Mouse (Mus musculus): ENCODE measurements around the gene Hdac7. TPM values are rescaled to one million over a fixed set of nuclear protein-coding genes. Genes with fewer than 3 reads are reported as not detected.
A peak's percentile ranks its signal among the peaks of the same experiment; 100 is the strongest.

The Hdac7 gene
- polyA plus RNA-seq, 1 experiment from 2014 or later, result 7.8 TPM

DNA sequence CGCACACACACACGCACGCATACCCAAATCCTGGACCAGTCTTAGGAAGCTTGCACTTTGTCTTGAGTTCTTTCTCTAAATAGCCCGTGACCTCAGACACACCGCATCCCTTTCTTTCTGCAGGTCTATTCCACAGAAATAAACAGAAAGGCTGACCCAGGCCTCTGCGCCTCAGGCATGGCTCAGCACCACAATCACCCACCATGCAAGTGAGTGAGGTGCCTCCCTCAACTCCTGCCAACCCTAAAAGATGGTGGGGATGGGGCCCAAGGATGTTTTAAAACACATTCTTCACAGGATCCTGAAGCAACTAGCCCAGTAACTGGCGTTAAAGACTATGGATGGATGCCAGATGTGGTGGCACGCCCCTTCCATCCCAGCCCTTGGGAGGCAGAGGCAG, 16.9 kb downstream of the Hdac7 start:
- TF ChIP-seq CTCF (IDR thresholded peaks at IDR 0.05; ENCODE audit: low read depth), result no peak
- 84% methylated on average over 8 of the region's 8 CpGs for WGBS
- Histone ChIP-seq H3K9me3 (ENCODE audit: control insufficient read depth) (no peaks in the 10 kb centered on the region), H3K4me3 (ENCODE audit: low read depth, low read length) (no peak overlapping the region), H3K4me2 (replicated peaks; ENCODE audit: low read depth) (no peak overlapping the region), H3K36me3 (ENCODE audit: control insufficient read depth, insufficient read depth) (no peaks in the 10 kb centered on the region), H3K27ac (ENCODE audit: low read depth, low read length) (no peak overlapping the region), H3K9ac (ENCODE audit: low read depth, low read length) (no peak overlapping the region), H3K4me1 (replicated peaks; ENCODE audit: control insufficient read depth, insufficient read depth, low read length) (no peaks in the 10 kb centered on the region), H3K27me3 (replicated peaks; ENCODE audit: control insufficient read depth, insufficient read depth, low read length) (no peaks in the 10 kb centered on the region)
- no peak for ATAC-seq

DNA sequence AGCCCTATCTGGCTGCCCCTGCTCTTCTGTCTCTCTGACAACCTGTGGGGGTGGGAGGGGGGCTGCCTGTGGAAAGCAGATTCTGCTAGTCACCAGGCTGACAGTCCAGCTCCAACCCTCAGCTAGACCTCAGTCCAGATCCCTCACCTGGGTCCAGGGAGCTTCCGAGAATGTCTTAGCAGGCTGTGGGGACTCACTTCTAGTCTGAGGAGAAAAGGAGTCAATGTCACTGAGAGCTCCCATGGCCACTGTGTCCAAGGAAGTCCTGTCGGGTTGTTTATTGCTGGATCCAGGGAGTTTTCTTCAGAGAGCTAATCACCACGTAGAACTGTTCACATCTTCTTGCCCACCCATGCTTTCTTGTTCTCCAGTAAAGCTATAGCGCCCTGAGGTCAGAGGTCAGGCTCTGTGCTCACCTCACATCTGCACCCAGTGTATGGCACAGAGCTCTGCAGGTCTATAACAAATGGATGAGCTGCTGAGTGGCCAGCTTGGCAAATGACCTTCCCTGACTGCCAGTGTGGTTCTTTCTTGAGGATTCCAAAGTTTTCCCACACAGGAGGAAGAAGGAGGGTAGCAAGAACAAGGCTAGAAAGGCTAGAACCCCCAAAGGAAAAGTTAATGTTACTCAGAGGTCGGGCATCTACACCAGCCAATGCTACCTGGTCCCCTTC, 17.6 kb downstream of the Hdac7 start:
- Histone ChIP-seq H3K36me3 (ENCODE audit: control insufficient read depth, insufficient read depth) (no peaks in the 10 kb centered on the region), H3K9me3 (ENCODE audit: control insufficient read depth) (no peaks in the 10 kb centered on the region), H3K4me1 (replicated peaks; ENCODE audit: control insufficient read depth, insufficient read depth, low read length) (no peaks in the 10 kb centered on the region), H3K9ac (ENCODE audit: low read depth, low read length) (no peak overlapping the region), H3K4me3 (ENCODE audit: low read depth, low read length) (no peak overlapping the region), H3K4me2 (replicated peaks; ENCODE audit: low read depth) (no peak overlapping the region), H3K27me3 (replicated peaks; ENCODE audit: control insufficient read depth, insufficient read depth, low read length) (no peaks in the 10 kb centered on the region), H3K27ac (ENCODE audit: low read depth, low read length) (no peak overlapping the region)
- no peak for TF ChIP-seq CTCF (IDR thresholded peaks at IDR 0.05; ENCODE audit: low read depth)
- 68% methylated on average over 5 of the region's 5 CpGs for WGBS
- no peak for ATAC-seq

DNA sequence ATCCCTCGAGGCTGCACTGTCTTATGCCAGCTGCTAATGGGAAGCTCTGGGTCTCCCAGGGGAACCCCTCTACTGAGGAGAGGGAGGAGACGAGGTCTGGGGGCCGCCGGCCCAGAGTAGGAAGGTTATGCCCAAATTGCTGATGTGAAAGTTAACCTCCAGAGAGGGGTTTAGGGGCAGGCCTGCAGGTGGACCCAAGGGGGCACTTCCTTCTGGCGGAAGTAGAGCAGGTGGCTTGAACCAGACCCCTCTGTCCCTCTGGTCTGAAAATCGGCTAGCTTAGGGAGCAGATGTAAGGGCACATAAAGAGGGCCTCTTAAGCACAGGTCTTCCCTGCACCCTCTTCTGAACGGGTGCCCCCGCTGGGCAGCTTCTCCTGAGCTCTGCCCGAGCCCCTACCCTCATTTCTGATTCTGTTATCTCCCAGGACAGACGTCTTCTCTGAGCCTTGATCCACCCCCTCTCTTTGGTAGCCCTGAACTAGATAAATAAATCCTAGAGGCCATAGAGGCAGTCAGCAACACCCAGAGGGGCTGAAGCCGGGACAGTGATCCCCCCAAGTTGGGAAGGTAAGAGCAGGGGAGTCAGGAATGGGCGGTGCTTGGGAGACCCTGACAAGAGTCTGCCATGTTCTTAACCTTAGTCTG, 18.2 kb downstream of the Hdac7 start:
- H3K9ac ChIP-seq (ENCODE audit: low read depth, low read length), result no peak overlapping the region
- no peak for TF ChIP-seq CTCF (IDR thresholded peaks at IDR 0.05; ENCODE audit: low read depth)

DNA sequence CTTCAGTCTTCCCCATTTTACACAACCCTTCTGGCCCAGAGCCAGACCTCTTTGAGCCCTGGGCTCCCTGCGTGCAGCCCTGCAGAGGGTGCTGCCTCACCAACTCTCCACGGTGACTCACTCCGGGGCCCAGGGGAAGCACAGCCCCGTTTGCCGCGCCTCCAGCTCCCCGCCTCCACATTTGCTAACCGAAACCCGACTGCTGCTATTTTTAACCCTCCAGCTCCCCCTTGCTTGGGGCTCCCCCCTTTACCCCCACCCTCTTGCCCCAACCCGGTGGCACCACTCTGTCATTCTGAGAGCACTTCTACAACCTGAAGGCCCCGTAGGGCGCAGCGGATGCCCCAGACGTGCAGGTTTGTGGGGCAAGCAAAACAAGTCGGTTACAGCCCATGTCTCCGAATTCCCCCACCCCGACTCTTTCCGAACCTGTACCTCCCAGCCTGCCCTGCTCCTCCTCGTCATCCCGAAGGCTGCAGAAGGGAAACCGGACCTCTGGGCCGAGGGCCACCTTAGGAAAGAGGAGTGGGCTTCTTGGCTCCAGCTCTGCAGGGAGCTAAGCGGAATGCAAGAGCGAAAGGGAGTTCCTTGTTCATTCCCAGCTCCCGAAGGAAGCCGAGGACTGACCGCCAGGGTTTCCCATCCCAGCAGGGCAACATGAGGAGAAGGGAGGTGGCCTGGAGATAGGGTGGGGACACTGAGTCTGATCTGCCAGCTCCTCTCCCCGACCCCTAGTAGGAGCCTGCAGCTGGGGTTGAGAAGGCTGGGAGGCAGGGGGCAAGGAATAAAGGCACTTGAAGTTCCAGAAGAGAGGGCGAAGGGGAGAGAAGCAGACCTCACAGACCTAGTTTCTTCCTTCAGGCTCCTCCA, 19.0 kb downstream of the Hdac7 start:
- H3K4me2 ChIP-seq (replicated peaks; ENCODE audit: low read depth), result peak overlapping the region; percentile 77
- H3K27me3 ChIP-seq (replicated peaks; ENCODE audit: control insufficient read depth, insufficient read depth, low read length), result no peaks in the 10 kb centered on the region
- H3K9ac ChIP-seq (ENCODE audit: low read depth, low read length), result peak overlapping the region; percentile 45; the same call in 1 of the 2 replicates
- WGBS, result 7% methylated on average over 29 of the region's 29 CpGs
- no peaks in the 10 kb centered on the region for H3K36me3 ChIP-seq (ENCODE audit: control insufficient read depth, insufficient read depth)
- H3K4me3 ChIP-seq (ENCODE audit: low read depth, low read length), result peak overlapping the region; percentile 41
- H3K27ac ChIP-seq (ENCODE audit: low read depth, low read length), result peak overlapping the region; percentile 47
- no peaks in the 10 kb centered on the region for H3K4me1 ChIP-seq (replicated peaks; ENCODE audit: control insufficient read depth, insufficient read depth, low read length)
- TF ChIP-seq CTCF (IDR thresholded peaks at IDR 0.05; ENCODE audit: low read depth), result peak; percentile 79
- peak; percentile 77 for ATAC-seq
- H3K9me3 ChIP-seq (ENCODE audit: control insufficient read depth), result no peaks in the 10 kb centered on the region

More for the DNA sequence above, 18.2 kb downstream of the Hdac7 start:
- Histone ChIP-seq H3K4me1 (replicated peaks; ENCODE audit: control insufficient read depth, insufficient read depth, low read length) (no peaks in the 10 kb centered on the region), H3K4me2 (replicated peaks; ENCODE audit: low read depth) (peak overlapping the region; percentile 77), H3K36me3 (ENCODE audit: control insufficient read depth, insufficient read depth) (no peaks in the 10 kb centered on the region), H3K27me3 (replicated peaks; ENCODE audit: control insufficient read depth, insufficient read depth, low read length) (no peaks in the 10 kb centered on the region), H3K4me3 (ENCODE audit: low read depth, low read length) (no peak overlapping the region), H3K9me3 (ENCODE audit: control insufficient read depth) (no peaks in the 10 kb centered on the region), H3K27ac (ENCODE audit: low read depth, low read length) (no peak overlapping the region; the same call in 1 of the 2 replicates)
- 74% methylated on average over 12 of the region's 12 CpGs for WGBS
- ATAC-seq, result no peak

DNA sequence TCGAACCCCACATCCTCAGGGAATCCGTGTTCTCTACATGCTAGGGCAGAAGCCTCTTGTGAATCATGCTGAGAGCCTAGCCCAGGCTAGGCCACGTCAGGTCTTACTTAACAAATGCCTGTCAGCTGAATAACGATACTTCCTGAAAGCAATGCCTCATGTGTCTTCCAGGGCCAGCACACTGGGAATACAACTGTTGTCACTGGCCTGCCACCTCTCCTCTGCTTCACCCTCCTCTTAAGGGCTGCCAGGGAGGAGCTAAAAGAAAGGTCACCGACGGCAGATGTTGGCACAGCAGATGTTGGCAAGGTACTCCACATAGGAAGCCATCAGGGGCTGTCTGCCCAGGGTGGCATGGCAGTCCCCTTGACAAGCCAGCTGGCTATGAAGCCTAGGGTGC, 20.3 kb downstream of the Hdac7 start:
- TF ChIP-seq CTCF (IDR thresholded peaks at IDR 0.05; ENCODE audit: low read depth), result no peak
- Histone ChIP-seq H3K36me3 (ENCODE audit: control insufficient read depth, insufficient read depth) (no peaks in the 10 kb centered on the region), H3K27me3 (replicated peaks; ENCODE audit: control insufficient read depth, insufficient read depth, low read length) (no peaks in the 10 kb centered on the region), H3K4me1 (replicated peaks; ENCODE audit: control insufficient read depth, insufficient read depth, low read length) (no peaks in the 10 kb centered on the region), H3K4me3 (ENCODE audit: low read depth, low read length) (no peak overlapping the region), H3K27ac (ENCODE audit: low read depth, low read length) (no peak overlapping the region), H3K9ac (ENCODE audit: low read depth, low read length) (no peak overlapping the region), H3K9me3 (ENCODE audit: control insufficient read depth) (no peaks in the 10 kb centered on the region), H3K4me2 (replicated peaks; ENCODE audit: low read depth) (no peak overlapping the region)
- no peak for ATAC-seq
- WGBS, result 78% methylated on average over 6 of the region's 6 CpGs

DNA sequence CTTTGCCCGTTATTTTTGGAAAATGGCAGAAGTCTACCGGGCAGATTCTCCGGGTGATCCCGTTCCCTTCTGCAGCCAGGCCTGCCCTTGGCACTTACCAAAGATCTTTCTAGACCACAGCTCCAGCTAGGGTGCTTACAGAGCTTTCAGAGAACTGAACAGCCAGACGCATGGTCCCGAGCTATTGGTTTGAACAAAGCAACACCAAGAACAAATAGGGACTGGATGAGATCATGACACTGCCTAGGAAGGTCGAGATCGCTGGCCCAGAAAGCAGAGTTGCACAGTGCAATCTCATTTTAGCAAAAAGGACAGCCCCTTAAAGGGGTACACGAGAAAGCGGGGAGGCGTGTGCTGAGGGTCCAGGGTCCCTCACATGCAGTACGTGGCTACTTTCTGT, 20.8 kb downstream of the Hdac7 start:
- H3K27me3 ChIP-seq (replicated peaks; ENCODE audit: control insufficient read depth, insufficient read depth, low read length), result no peaks in the 10 kb centered on the region
- no peaks in the 10 kb centered on the region for H3K36me3 ChIP-seq (ENCODE audit: control insufficient read depth, insufficient read depth)
- 71% methylated on average over 12 of the region's 12 CpGs for WGBS
- H3K9ac ChIP-seq (ENCODE audit: low read depth, low read length), result no peak overlapping the region
- no peak for TF ChIP-seq CTCF (IDR thresholded peaks at IDR 0.05; ENCODE audit: low read depth)
- no peak overlapping the region for H3K4me3 ChIP-seq (ENCODE audit: low read depth, low read length)
- no peaks in the 10 kb centered on the region for H3K4me1 ChIP-seq (replicated peaks; ENCODE audit: control insufficient read depth, insufficient read depth, low read length)
- no peak overlapping the region for H3K27ac ChIP-seq (ENCODE audit: low read depth, low read length)
- ATAC-seq, result no peak
- H3K9me3 ChIP-seq (ENCODE audit: control insufficient read depth), result no peaks in the 10 kb centered on the region
- H3K4me2 ChIP-seq (replicated peaks; ENCODE audit: low read depth), result no peak overlapping the region
